Mouse (Mus musculus): ENCODE results near the gene Rnf113a1.

DNA sequence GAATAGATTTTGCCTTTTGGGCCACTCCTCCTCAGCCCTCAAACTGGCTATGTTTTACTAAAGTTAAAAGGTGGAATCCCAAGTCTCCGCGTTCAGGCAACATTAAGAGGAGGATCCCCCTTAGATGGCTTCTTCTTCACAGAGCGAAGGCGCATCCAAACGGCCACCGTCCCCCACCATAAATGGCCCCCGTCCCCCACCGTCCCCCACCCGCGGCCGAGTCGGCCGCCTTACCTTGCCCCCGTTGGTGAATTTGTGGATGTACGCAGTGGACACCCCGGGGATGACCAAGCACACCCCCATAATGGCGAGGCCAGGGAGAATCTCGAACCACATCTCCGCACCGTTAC is 315 bp upstream of the Rnf113a1 start:
- TF ChIP-seq POLR2AphosphoS2 (IDR thresholded peaks at IDR 0.05; ENCODE audit: insufficient read length, low read depth): no peak
- no peak for TF ChIP-seq POLR2A (IDR thresholded peaks at IDR 0.05; ENCODE audit: insufficient read length, low read depth)
- no peak for TF ChIP-seq USF1 (IDR thresholded peaks at IDR 0.05; ENCODE audit: low read depth)
- no peak for TF ChIP-seq MAX (IDR thresholded peaks at IDR 0.05; ENCODE audit: low read depth)
- no peak for TF ChIP-seq MYOG (IDR thresholded peaks at IDR 0.05; ENCODE audit: control insufficient read depth in 1 of 3, insufficient read depth in 1 of 3, insufficient read length in 2 of 3, low read depth in 2 of 3)
- no peak for TF ChIP-seq CEBPB (IDR thresholded peaks at IDR 0.05; ENCODE audit: insufficient read depth, poor library complexity, severe bottlenecking)
- TF ChIP-seq TCF12 (IDR thresholded peaks at IDR 0.05; ENCODE audit: insufficient read depth, poor library complexity, severe bottlenecking): no peak
- no peak for TF ChIP-seq TCF3 (IDR thresholded peaks at IDR 0.05; ENCODE audit: insufficient read length, low read depth)
- TF ChIP-seq REST (IDR thresholded peaks at IDR 0.05; ENCODE audit: insufficient read depth, insufficient read length): no peak
